9 mouse cellular contexts compared by ENCODE assay signal in the genomic region with DNA sequence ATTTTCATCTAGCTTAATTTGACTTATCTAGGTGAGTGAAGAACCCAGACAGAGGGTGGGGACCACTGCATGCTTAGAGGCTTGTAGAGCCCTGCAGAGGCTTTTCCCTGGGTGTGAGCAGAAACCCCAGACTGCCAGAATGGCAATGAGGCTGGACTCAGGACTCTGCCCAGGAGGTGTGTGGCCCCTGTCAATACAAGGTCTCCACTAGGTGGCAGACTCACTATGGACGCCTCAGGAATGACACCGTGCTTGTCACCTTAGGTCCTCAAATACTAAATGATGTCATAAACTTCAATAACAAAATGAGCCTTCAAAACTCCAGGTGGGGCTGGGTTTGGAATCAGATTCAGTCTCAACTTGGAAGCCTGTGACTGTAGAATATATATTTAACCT. TPM values are rescaled to one million over a fixed set of nuclear protein-coding genes. Genes with fewer than 3 reads are reported as not detected.
DNase-seq lines count a peak whose midpoint lies in the region; ATAC-seq and TF ChIP-seq lines count a peak whose summit lies in the region.
"Had no signal": no experiment of that assay in that cellular context is flagged by ENCODE, and none has a peak within 500 bp of the region (broad histone marks: within the 10 kb centered on the region; RNA-seq: fewer than 3 reads in every experiment).

No protein-coding gene starts in this region.

- H3K4me2 ChIP-seq in intestine, embryonic 14.5 days (ENCODE audit: low read length): no peak overlapping the region
- H3K4me2 ChIP-seq in intestine, embryonic 15.5 days (replicated peaks): no peak overlapping the region
- H3K4me2 ChIP-seq in liver, embryonic 16.5 days (ENCODE audit: low read depth, low read length): no peak overlapping the region
- no peak overlapping the region for H3K4me2 ChIP-seq in forebrain, embryonic 16.5 days (ENCODE audit: low read length)

- peak; percentile 68 to 84 (median 79) for TF ChIP-seq CTCF in MEL (IDR thresholded peaks at IDR 0.05 in 2 of 3, conservative IDR thresholded peaks at IDR 0.05 in 1 of 3; ENCODE audit: control insufficient read depth in 1 of 3, insufficient read depth in 1 of 3, low read depth in 2 of 3, low read length in 3 of 3, poor library complexity in 1 of 3, severe bottlenecking in 1 of 3)

- no peaks in the 10 kb centered on the region for H3K4me1 ChIP-seq in intestine, embryonic 14.5 days (replicated peaks; ENCODE audit: control insufficient read depth, insufficient read depth, low read length)
- no peaks in the 10 kb centered on the region for H3K4me1 ChIP-seq in intestine, embryonic 15.5 days (replicated peaks)
- no peaks in the 10 kb centered on the region for H3K4me1 ChIP-seq in MEL (ENCODE audit: control insufficient read depth in 1 of 2, insufficient read depth in 2 of 2, low read length in 2 of 2)
- no peaks in the 10 kb centered on the region for H3K4me1 ChIP-seq in liver, embryonic 16.5 days (ENCODE audit: control insufficient read depth, low read depth, low read length)
- no peaks in the 10 kb centered on the region for H3K4me1 ChIP-seq in forebrain, embryonic 16.5 days (replicated peaks; ENCODE audit: control insufficient read depth, insufficient read depth, low read length)

- DNase-seq in intestine, embryonic 14.5 days (ENCODE audit: low spot score): no peak
- DNase-seq in MEL (ENCODE audit: low read depth, low spot score): peak; percentile 65
- peak; percentile 62 to 76 for DNase-seq in spleen, postnatal 4 days (ENCODE audit: low spot score in 2 of 2)
- no peak for DNase-seq in adrenal gland, adult 8-10 months

- H3K27ac ChIP-seq in intestine, embryonic 14.5 days (ENCODE audit: low read depth): 0 out of 2 replicates have a peak overlapping the region, but pooled peaks have one; percentile 2
- no peak overlapping the region for H3K27ac ChIP-seq in intestine, embryonic 15.5 days
- no peak overlapping the region for H3K27ac ChIP-seq in MEL (ENCODE audit: control insufficient read depth, low read depth, low read length)
- H3K27ac ChIP-seq in liver, embryonic 16.5 days (ENCODE audit: low read length): no peak overlapping the region
- no peak overlapping the region for H3K27ac ChIP-seq in forebrain, embryonic 16.5 days (ENCODE audit: low read length)

- H3K9ac ChIP-seq in intestine, embryonic 14.5 days (ENCODE audit: low read length): no peak overlapping the region
- no peak overlapping the region for H3K9ac ChIP-seq in intestine, embryonic 15.5 days
- no peak overlapping the region for H3K9ac ChIP-seq in MEL (ENCODE audit: control insufficient read depth, low read depth, low read length, poor library complexity, severe bottlenecking)
- no peak overlapping the region for H3K9ac ChIP-seq in liver, embryonic 16.5 days (ENCODE audit: low read depth, low read length)
- no peak overlapping the region for H3K9ac ChIP-seq in forebrain, embryonic 16.5 days (replicated peaks; ENCODE audit: low read depth, low read length)

- H3K36me3 ChIP-seq in intestine, embryonic 14.5 days (ENCODE audit: control insufficient read depth, insufficient read depth, low read length): no peaks in the 10 kb centered on the region
- no peaks in the 10 kb centered on the region for H3K36me3 ChIP-seq in intestine, embryonic 15.5 days
- no peaks in the 10 kb centered on the region for H3K36me3 ChIP-seq in MEL (ENCODE audit: control insufficient read depth in 1 of 2, insufficient read depth in 2 of 2, low read length in 2 of 2)
- no peaks in the 10 kb centered on the region for H3K36me3 ChIP-seq in liver, embryonic 16.5 days (ENCODE audit: control insufficient read depth, insufficient read depth)
- no peaks in the 10 kb centered on the region for H3K36me3 ChIP-seq in forebrain, embryonic 16.5 days (ENCODE audit: control insufficient read depth, insufficient read depth)

- TF ChIP-seq POLR2A in MEL (IDR thresholded peaks at IDR 0.05; ENCODE audit: control insufficient read depth in 1 of 2, insufficient read depth in 1 of 2, low read depth in 1 of 2, low read length in 2 of 2, poor library complexity in 1 of 2): no peak

- WGBS in intestine, embryonic 14.5 days: 49% methylated on average over 2 of the region's 2 CpGs
- 42% methylated on average over 2 of the region's 2 CpGs for WGBS in intestine, embryonic 15.5 days
- WGBS in liver, embryonic 16.5 days (ENCODE audit: insufficient replicate concordance): 14% methylated on average over 2 of the region's 2 CpGs
- 54% methylated on average over 2 of the region's 2 CpGs for WGBS in forebrain, embryonic 16.5 days

- H3K4me3 ChIP-seq in intestine, embryonic 14.5 days (ENCODE audit: low read depth, low read length): no peak overlapping the region
- no peak overlapping the region for H3K4me3 ChIP-seq in intestine, embryonic 15.5 days (replicated peaks)
- no peak overlapping the region for H3K4me3 ChIP-seq in MEL (ENCODE audit: control insufficient read depth in 1 of 2, insufficient read depth in 1 of 2, low read depth in 2 of 2, low read length in 2 of 2)
- H3K4me3 ChIP-seq in liver, embryonic 16.5 days (ENCODE audit: low read depth, low read length): no peak overlapping the region
- H3K4me3 ChIP-seq in forebrain, embryonic 16.5 days (replicated peaks; ENCODE audit: low read length): no peak overlapping the region
- H3K4me3 ChIP-seq: erythroblast, embryonic 14.5 days had no signal

- TF ChIP-seq RAD21 in MEL (IDR thresholded peaks at IDR 0.05; ENCODE audit: low read depth, low read length): peak; percentile 75

- ATAC-seq in intestine, embryonic 14.5 days (replicated peaks; ENCODE audit: low FRiP score, low TSS enrichment, low read depth): no peak
- ATAC-seq in intestine, embryonic 15.5 days: no peak
- peak; percentile 98 for ATAC-seq in erythroid progenitor cell, adult 5-6 weeks (replicated peaks; ENCODE audit: low FRiP score, poor library complexity, severe bottlenecking)
- peak; percentile 70; the same call in 1 of the 2 replicates for ATAC-seq in liver, embryonic 16.5 days (ENCODE audit: low read depth)
- no peak for ATAC-seq in forebrain, embryonic 16.5 days

- no peaks in the 10 kb centered on the region for H3K79me2 ChIP-seq in MEL (ENCODE audit: control insufficient read depth, insufficient read depth, low read length, poor library complexity)

- no peaks in the 10 kb centered on the region for H3K9me3 ChIP-seq in intestine, embryonic 14.5 days (ENCODE audit: control insufficient read depth, low read length)
- no peaks in the 10 kb centered on the region for H3K9me3 ChIP-seq in intestine, embryonic 15.5 days
- H3K9me3 ChIP-seq in MEL (replicated peaks; ENCODE audit: insufficient read depth, low read length): no peaks in the 10 kb centered on the region
- no peaks in the 10 kb centered on the region for H3K9me3 ChIP-seq in liver, embryonic 16.5 days (replicated peaks; ENCODE audit: control insufficient read depth, low read length)
- no peaks in the 10 kb centered on the region for H3K9me3 ChIP-seq in forebrain, embryonic 16.5 days (ENCODE audit: control insufficient read depth, low read length)

- TF ChIP-seq EP300 in MEL (IDR thresholded peaks at IDR 0.05; ENCODE audit: low read depth in 1 of 2, low read length in 2 of 2): no peak

- H3K27me3 ChIP-seq in intestine, embryonic 14.5 days (replicated peaks; ENCODE audit: control insufficient read depth, insufficient read depth, low read length): no peaks in the 10 kb centered on the region
- no peaks in the 10 kb centered on the region for H3K27me3 ChIP-seq in intestine, embryonic 15.5 days (replicated peaks)
- H3K27me3 ChIP-seq in MEL (ENCODE audit: control insufficient read depth in 1 of 2, insufficient read depth in 2 of 2, low read length in 2 of 2): peaks cover 0 to 3% of the 10 kb centered on the region in 2 experiments
- no peaks in the 10 kb centered on the region; the same call in 1 of the 2 replicates for H3K27me3 ChIP-seq in liver, embryonic 16.5 days (ENCODE audit: control insufficient read depth, insufficient read depth, low read depth, low read length)
- no peaks in the 10 kb centered on the region for H3K27me3 ChIP-seq in forebrain, embryonic 16.5 days (replicated peaks; ENCODE audit: control insufficient read depth, insufficient read depth, low read length)

RNA-seq across cellular contexts. Expression of gene Msmb, which starts 19.9 kb away (rescaled TPM):
- not detected in 2 replicates for polyA plus RNA-seq in intestine, embryonic 14.5 days (2014; fragmentation: Nextera tagmentation; extraction: Ambion mirVana)
- polyA plus RNA-seq in intestine, embryonic 15.5 days (2015; fragmentation: Nextera tagmentation; extraction: Ambion mirVana): not detected in 2 replicates
- not detected in 2 replicates for total RNA-seq in MEL (2012; rRNA removed)
- not detected for polyA plus RNA-seq in MEL (2012; ENCODE audit: insufficient read depth in 1 of 2, insufficient read length in 2 of 2, low read depth in 1 of 2, low replicate concordance in 2 of 2, missing spikeins in 1 of 2)
- total RNA-seq in erythroid progenitor cell, adult 5-6 weeks (2015; ENCODE audit: low replicate concordance): not detected in 2 replicates
- total RNA-seq in erythroid progenitor cell, adult 5-6 weeks (2017; ENCODE audit: low replicate concordance): not detected in 2 replicates
- 0.49 TPM in 1 of 2 replicates, not detected in the other for polyA plus RNA-seq in liver, embryonic 16.5 days (2015; fragmentation: Nextera tagmentation; extraction: Ambion mirVana)
- not detected in 2 replicates for polyA plus RNA-seq in forebrain, embryonic 16.5 days (2015; fragmentation: Nextera tagmentation; extraction: Ambion mirVana)
- not detected for total RNA-seq in adrenal gland, adult 8-10 months (2022)
- polyA plus RNA-seq: erythroblast, embryonic 14.5 days had no signal

RNA-seq across cellular contexts. Expression of gene Dph3, which starts 36.4 kb away (rescaled TPM):
- 112 and 114 TPM in 2 replicates for polyA plus RNA-seq in intestine, embryonic 14.5 days (2014; fragmentation: Nextera tagmentation; extraction: Ambion mirVana)
- polyA plus RNA-seq in intestine, embryonic 15.5 days (2015; fragmentation: Nextera tagmentation; extraction: Ambion mirVana): 105 and 108 TPM in 2 replicates
- total RNA-seq in MEL (2012; rRNA removed): 110 and 116 TPM in 2 replicates
- polyA plus RNA-seq in MEL (2012; ENCODE audit: insufficient read depth in 1 of 2, insufficient read length in 2 of 2, low read depth in 1 of 2, low replicate concordance in 2 of 2, missing spikeins in 1 of 2): 100 to 1,000 TPM; 103 to 108 TPM
- 33.1 and 67.8 TPM in 2 replicates for total RNA-seq in erythroid progenitor cell, adult 5-6 weeks (2015; ENCODE audit: low replicate concordance)
- 9.1 and 12.5 TPM in 2 replicates for total RNA-seq in erythroid progenitor cell, adult 5-6 weeks (2017; ENCODE audit: low replicate concordance)
- polyA plus RNA-seq in liver, embryonic 16.5 days (2015; fragmentation: Nextera tagmentation; extraction: Ambion mirVana): 48.0 and 60.6 TPM in 2 replicates
- 71.8 and 74.8 TPM in 2 replicates for polyA plus RNA-seq in forebrain, embryonic 16.5 days (2015; fragmentation: Nextera tagmentation; extraction: Ambion mirVana)
- 10 to 100 TPM; 53.0 to 63.5 (median 57.2) TPM for total RNA-seq in adrenal gland, adult 8-10 months (2022)

RNA-seq across cellular contexts. Expression of gene Oxnad1, which starts 36.7 kb away (rescaled TPM):
- 23.6 and 28.3 TPM in 2 replicates for polyA plus RNA-seq in intestine, embryonic 14.5 days (2014; fragmentation: Nextera tagmentation; extraction: Ambion mirVana)
- polyA plus RNA-seq in intestine, embryonic 15.5 days (2015; fragmentation: Nextera tagmentation; extraction: Ambion mirVana): 34.8 and 39.1 TPM in 2 replicates
- 52.4 and 54.8 TPM in 2 replicates for total RNA-seq in MEL (2012; rRNA removed)
- 100 to 1,000 TPM in 1 of 2 experiments, 10 to 100 TPM in 1; 82.1 to 244 TPM for polyA plus RNA-seq in MEL (2012; ENCODE audit: insufficient read depth in 1 of 2, insufficient read length in 2 of 2, low read depth in 1 of 2, low replicate concordance in 2 of 2, missing spikeins in 1 of 2)
- total RNA-seq in erythroid progenitor cell, adult 5-6 weeks (2015; ENCODE audit: low replicate concordance): 3.6 and 10.5 TPM in 2 replicates
- 9.8 and 26.6 TPM in 2 replicates for total RNA-seq in erythroid progenitor cell, adult 5-6 weeks (2017; ENCODE audit: low replicate concordance)
- 13.0 and 16.9 TPM in 2 replicates for polyA plus RNA-seq in liver, embryonic 16.5 days (2015; fragmentation: Nextera tagmentation; extraction: Ambion mirVana)
- polyA plus RNA-seq in forebrain, embryonic 16.5 days (2015; fragmentation: Nextera tagmentation; extraction: Ambion mirVana): 22.6 and 24.3 TPM in 2 replicates
- total RNA-seq in adrenal gland, adult 8-10 months (2022): 10 to 100 TPM; 28.1 to 32.3 (median 29.7) TPM

RNA-seq across cellular contexts. Expression of gene Ncoa4, which starts 37.7 kb away (rescaled TPM):
- polyA plus RNA-seq in intestine, embryonic 14.5 days (2014; fragmentation: Nextera tagmentation; extraction: Ambion mirVana): 125 TPM in 2 replicates
- polyA plus RNA-seq in intestine, embryonic 15.5 days (2015; fragmentation: Nextera tagmentation; extraction: Ambion mirVana): 164 and 166 TPM in 2 replicates
- total RNA-seq in MEL (2012; rRNA removed): 64.6 and 67.3 TPM in 2 replicates
- polyA plus RNA-seq in MEL (2012; ENCODE audit: insufficient read depth in 1 of 2, insufficient read length in 2 of 2, low read depth in 1 of 2, low replicate concordance in 2 of 2, missing spikeins in 1 of 2): 10 to 100 TPM; 54.5 to 57.9 TPM
- 292 and 362 TPM in 2 replicates for total RNA-seq in erythroid progenitor cell, adult 5-6 weeks (2015; ENCODE audit: low replicate concordance)
- 249 and 315 TPM in 2 replicates for total RNA-seq in erythroid progenitor cell, adult 5-6 weeks (2017; ENCODE audit: low replicate concordance)
- polyA plus RNA-seq in liver, embryonic 16.5 days (2015; fragmentation: Nextera tagmentation; extraction: Ambion mirVana): 355 and 363 TPM in 2 replicates
- 115 and 132 TPM in 2 replicates for polyA plus RNA-seq in forebrain, embryonic 16.5 days (2015; fragmentation: Nextera tagmentation; extraction: Ambion mirVana)
- total RNA-seq in adrenal gland, adult 8-10 months (2022): 100 to 1,000 TPM; 139 to 231 (median 191) TPM

Comparison
In these comparisons a context has a peak if more than half of its experiments do, and no peak if none do; other contexts are left out.
1. ATAC-seq: peak in erythroid progenitor cell, adult 5-6 weeks (single experiment) and liver, embryonic 16.5 days (single experiment); none in intestine, embryonic 14.5 days (single experiment), intestine, embryonic 15.5 days (single experiment) and forebrain, embryonic 16.5 days (single experiment).
2. DNase-seq: peak in MEL (single experiment) and spleen, postnatal 4 days (2 of 2); none in intestine, embryonic 14.5 days (single experiment) and adrenal gland, adult 8-10 months (single experiment).